Mouse (Mus musculus): Measurements from ENCODE around the gene Plek. TPM values are rescaled to one million over a fixed set of nuclear protein-coding genes. Genes with fewer than 3 reads are reported as not detected.
"Not testable (repeated sequence)": the region's sequence is repeated elsewhere in the genome, so short reads cannot be mapped to it uniquely, and the experiment has no call there.

Plek gene
- polyA plus RNA-seq, 1 experiment, result 72.7 TPM

DNA sequence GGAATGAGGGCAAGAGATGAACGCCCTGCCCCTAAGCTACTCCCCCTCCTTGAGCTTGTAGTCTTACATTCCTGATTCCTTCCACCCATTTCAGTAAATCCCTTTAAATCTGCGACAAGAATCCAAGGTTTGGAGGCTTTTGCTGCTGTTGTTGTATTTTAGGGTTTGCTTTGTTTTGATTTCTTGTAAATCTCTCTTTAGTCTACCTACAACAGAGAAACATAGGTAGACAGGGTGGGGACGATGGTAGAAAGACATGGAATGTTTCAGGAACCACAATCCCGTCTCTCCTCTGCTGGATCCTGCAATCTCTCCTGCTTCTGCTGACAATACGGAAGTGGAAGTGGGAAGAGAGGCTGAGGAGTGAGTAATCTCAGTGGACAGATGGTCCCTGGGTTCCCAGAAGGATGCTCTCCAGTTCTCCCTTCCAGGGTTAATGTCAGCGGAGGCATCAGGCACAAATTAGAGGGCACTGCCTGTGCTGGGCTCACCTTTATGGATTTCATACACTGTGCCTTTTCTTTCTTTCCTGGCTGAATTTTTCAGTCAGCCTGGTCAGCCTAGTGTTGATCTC, 382 bp upstream of the Plek start:
- Histone ChIP-seq H3K4me3 (replicated peaks; ENCODE audit: control insufficient read depth, low read depth, low read length) (peak overlapping the region; percentile 48), H3K27ac (ENCODE audit: control insufficient read depth, insufficient read depth, low read depth, low read length, poor library complexity) (no peak overlapping the region), H3K4me1 (ENCODE audit: control insufficient read depth, insufficient read depth, low read length) (no peaks in the 10 kb centered on the region)
- 12% methylated on average over 6 of the region's 6 CpGs for WGBS
- TF ChIP-seq POLR2A (IDR thresholded peaks at IDR 0.05; ENCODE audit: borderline replicate concordance, control insufficient read depth, low read depth, low read length) (no peak), CTCF (IDR thresholded peaks at IDR 0.05; ENCODE audit: control insufficient read depth, insufficient read depth, low read length) (no peak)

GRCm38 (mm10) chr11:17045806-17046205, 6.4 kb downstream of the Plek start:
- TF ChIP-seq CTCF (IDR thresholded peaks at IDR 0.05; ENCODE audit: control insufficient read depth, insufficient read depth, low read length) (no peak), POLR2A (IDR thresholded peaks at IDR 0.05; ENCODE audit: borderline replicate concordance, control insufficient read depth, low read depth, low read length) (no peak)
- no peak overlapping the region for H3K27ac ChIP-seq (ENCODE audit: control insufficient read depth, insufficient read depth, low read depth, low read length, poor library complexity)
- 77% methylated on average over 2 of the region's 2 CpGs for WGBS
- no peaks in the 10 kb centered on the region for H3K4me1 ChIP-seq (ENCODE audit: control insufficient read depth, insufficient read depth, low read length)
- no peak overlapping the region for H3K4me3 ChIP-seq (replicated peaks; ENCODE audit: control insufficient read depth, low read depth, low read length)

GRCm38 (mm10) chr11:17023984-17024383, 28.2 kb downstream of the Plek start:
- Histone ChIP-seq H3K27ac (ENCODE audit: control insufficient read depth, insufficient read depth, low read depth, low read length, poor library complexity) (no peak overlapping the region), H3K4me3 (replicated peaks; ENCODE audit: control insufficient read depth, low read depth, low read length) (no peak overlapping the region), H3K4me1 (ENCODE audit: control insufficient read depth, insufficient read depth, low read length) (no peaks in the 10 kb centered on the region)
- WGBS, result 53% methylated on average over 3 of the region's 3 CpGs
- no peak for TF ChIP-seq POLR2A (IDR thresholded peaks at IDR 0.05; ENCODE audit: borderline replicate concordance, control insufficient read depth, low read depth, low read length)
- no peak for TF ChIP-seq CTCF (IDR thresholded peaks at IDR 0.05; ENCODE audit: control insufficient read depth, insufficient read depth, low read length)

- H3K4me1 ChIP-seq (ENCODE audit: control insufficient read depth, insufficient read depth, low read length), result no peaks in the 10 kb centered on the region
- no peak for TF ChIP-seq POLR2A (IDR thresholded peaks at IDR 0.05; ENCODE audit: borderline replicate concordance, control insufficient read depth, low read depth, low read length)
- TF ChIP-seq CTCF (IDR thresholded peaks at IDR 0.05; ENCODE audit: control insufficient read depth, insufficient read depth, low read length), result no peak
- WGBS, result 79% methylated on average over 6 of the region's 6 CpGs
- H3K27ac ChIP-seq (ENCODE audit: control insufficient read depth, insufficient read depth, low read depth, low read length, poor library complexity), result no peak overlapping the region
- no peak overlapping the region for H3K4me3 ChIP-seq (replicated peaks; ENCODE audit: control insufficient read depth, low read depth, low read length)
Observed at GRCm38 (mm10) chr11:17023206-17023605, 29.0 kb downstream of the Plek start.

DNA sequence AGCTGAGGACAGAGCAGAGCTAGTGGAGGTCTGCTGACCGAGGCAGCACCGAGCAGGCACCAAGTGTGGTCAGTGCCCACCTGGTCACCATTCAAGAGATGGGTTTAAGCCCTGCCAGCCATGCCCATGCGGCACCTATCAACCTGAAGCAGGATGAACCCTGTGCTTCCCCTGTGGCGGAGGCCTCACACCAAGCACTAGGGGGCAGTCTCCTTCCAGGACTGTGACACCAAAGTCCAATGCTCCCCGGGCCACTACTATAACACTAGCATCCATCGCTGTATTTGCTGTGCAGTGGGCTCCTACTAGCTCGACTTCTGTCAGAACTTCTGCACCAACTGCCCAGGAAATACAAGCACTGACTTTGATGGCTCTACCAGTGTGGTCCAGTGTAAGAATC, 32.9 kb downstream of the Plek start:
- 75% methylated on average over 7 of the region's 7 CpGs for WGBS
- Histone ChIP-seq H3K4me3 (replicated peaks; ENCODE audit: control insufficient read depth, low read depth, low read length) (no peak overlapping the region), H3K4me1 (ENCODE audit: control insufficient read depth, insufficient read depth, low read length) (no peaks in the 10 kb centered on the region), H3K27ac (ENCODE audit: control insufficient read depth, insufficient read depth, low read depth, low read length, poor library complexity) (no peak overlapping the region)
- TF ChIP-seq CTCF (IDR thresholded peaks at IDR 0.05; ENCODE audit: control insufficient read depth, insufficient read depth, low read length) (peak; percentile 45), POLR2A (IDR thresholded peaks at IDR 0.05; ENCODE audit: borderline replicate concordance, control insufficient read depth, low read depth, low read length) (no peak)

DNA sequence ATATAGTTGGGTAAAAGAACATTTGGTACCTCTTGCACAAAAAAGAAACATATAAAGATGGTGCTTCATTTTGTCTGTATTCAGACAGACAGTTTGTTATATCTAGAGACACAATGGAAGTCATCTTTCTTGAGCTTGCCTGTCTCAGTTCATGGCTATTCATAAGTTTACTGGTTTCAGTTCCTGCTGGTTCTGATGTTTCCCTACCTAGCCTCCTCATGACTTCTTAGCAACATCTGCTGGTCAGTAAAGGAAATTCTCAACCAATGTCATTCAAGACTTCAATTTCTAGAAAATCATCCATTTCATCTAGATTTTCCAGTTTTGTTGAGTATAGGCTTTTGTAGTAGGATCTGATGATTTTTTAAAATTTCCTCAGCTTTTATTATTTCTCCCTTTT, 39.2 kb downstream of the Plek start:
- peak; percentile 20; the same call in 1 of the 2 replicates for TF ChIP-seq CTCF (IDR thresholded peaks at IDR 0.05; ENCODE audit: control insufficient read depth, insufficient read depth, low read length)
- TF ChIP-seq POLR2A (IDR thresholded peaks at IDR 0.05; ENCODE audit: borderline replicate concordance, control insufficient read depth, low read depth, low read length), result no peak
- no peak overlapping the region for H3K27ac ChIP-seq (ENCODE audit: control insufficient read depth, insufficient read depth, low read depth, low read length, poor library complexity)
- H3K4me3 ChIP-seq (replicated peaks; ENCODE audit: control insufficient read depth, low read depth, low read length), result no peak overlapping the region
- no peaks in the 10 kb centered on the region for H3K4me1 ChIP-seq (ENCODE audit: control insufficient read depth, insufficient read depth, low read length)

GRCm38 (mm10) chr11:17008498-17008941, 43.7 kb downstream of the Plek start:
- Histone ChIP-seq H3K4me1 (ENCODE audit: control insufficient read depth, insufficient read depth, low read length) (peaks cover 3% of the 10 kb centered on the region; the same call in 1 of the 2 replicates), H3K27ac (ENCODE audit: control insufficient read depth, insufficient read depth, low read depth, low read length, poor library complexity) (peak overlapping the region; percentile 66), H3K4me3 (replicated peaks; ENCODE audit: control insufficient read depth, low read depth, low read length) (peak overlapping the region; percentile 62)
- TF ChIP-seq CTCF (IDR thresholded peaks at IDR 0.05; ENCODE audit: control insufficient read depth, insufficient read depth, low read length) (no peak), POLR2A (IDR thresholded peaks at IDR 0.05; ENCODE audit: borderline replicate concordance, control insufficient read depth, low read depth, low read length) (peak; percentile 85)
- 6% methylated on average over 7 of the region's 7 CpGs for WGBS

- 20% methylated on average over 5 of the region's 5 CpGs for WGBS
- Histone ChIP-seq H3K4me3 (replicated peaks; ENCODE audit: control insufficient read depth, low read depth, low read length) (peak overlapping the region; percentile 79), H3K27ac (ENCODE audit: control insufficient read depth, insufficient read depth, low read depth, low read length, poor library complexity) (peak overlapping the region; percentile 19; the same call in 1 of the 2 replicates), H3K4me1 (ENCODE audit: control insufficient read depth, insufficient read depth, low read length) (peaks cover 3% of the 10 kb centered on the region; the same call in 1 of the 2 replicates)
- no peak for TF ChIP-seq CTCF (IDR thresholded peaks at IDR 0.05; ENCODE audit: control insufficient read depth, insufficient read depth, low read length)
- no peak for TF ChIP-seq POLR2A (IDR thresholded peaks at IDR 0.05; ENCODE audit: borderline replicate concordance, control insufficient read depth, low read depth, low read length)
Observed at GRCm38 (mm10) chr11:17007517-17008173, 44.5 kb downstream of the Plek start.

GRCm38 (mm10) chr11:17006526-17006925, 45.7 kb downstream of the Plek start:
- H3K4me1 ChIP-seq (ENCODE audit: control insufficient read depth, insufficient read depth, low read length); H3K27ac ChIP-seq (ENCODE audit: control insufficient read depth, insufficient read depth, low read depth, low read length, poor library complexity): not testable (repeated sequence)
- H3K4me3 ChIP-seq (replicated peaks; ENCODE audit: control insufficient read depth, low read depth, low read length), result peak overlapping the region; percentile 40
- 80% methylated on average over 3 of the region's 3 CpGs for WGBS
